Mouse (Mus musculus): ENCODE measurements around the gene Mvb12b. TPM values are rescaled to one million over a fixed set of nuclear protein-coding genes. Genes with fewer than 3 reads are reported as not detected.

Gene Mvb12b
- total and polyA plus RNA-seq, 2 experiments from 2014 or later, result 68.1 to 155 TPM

- TF ChIP-seq CTCF (IDR thresholded peaks at IDR 0.05), result no peak
- H3K27ac ChIP-seq (ENCODE audit: low read depth, low read length), result peak overlapping the region; percentile 51; the same call in 1 of the 2 replicates
- 0 out of 2 replicates have a peak overlapping the region, but pooled peaks have one; percentile 5 for H3K4me2 ChIP-seq (ENCODE audit: low read depth, low read length, poor library complexity, severe bottlenecking)
- no peaks in the 10 kb centered on the region for H3K9me3 ChIP-seq (ENCODE audit: low read length)
- H3K4me3 ChIP-seq (ENCODE audit: low read depth, low read length), result no peak overlapping the region
- peaks cover 13% of the 10 kb centered on the region for H3K36me3 ChIP-seq (ENCODE audit: insufficient read depth, low read length)
- 43% methylated on average over 3 of the region's 3 CpGs for WGBS
- H3K4me1 ChIP-seq (ENCODE audit: insufficient read depth, low read length), result peaks cover 32% of the 10 kb centered on the region; the same call in 1 of the 2 replicates
- no peak overlapping the region for H3K9ac ChIP-seq (replicated peaks; ENCODE audit: low read length, poor library complexity, severe bottlenecking)
- H3K27me3 ChIP-seq (ENCODE audit: insufficient read depth, low read length), result no peaks in the 10 kb centered on the region
- DNase-seq (ENCODE audit: low spot score) (no peak), ATAC-seq (ENCODE audit: low FRiP score) (peak; percentile 15; the same call in 1 of the 2 replicates)
These were observed 133.5 kb downstream of the Mvb12b start for GRCm38 (mm10) chr2:33754317-33754633.

GRCm38 (mm10) chr2:33753630-33754316, 134.0 kb downstream of the Mvb12b start:
- Histone ChIP-seq H3K4me2 (ENCODE audit: low read depth, low read length, poor library complexity, severe bottlenecking) (peak overlapping the region; percentile 18; the same call in 1 of the 2 replicates), H3K9me3 (ENCODE audit: low read length) (no peaks in the 10 kb centered on the region), H3K36me3 (ENCODE audit: insufficient read depth, low read length) (peaks cover 17% of the 10 kb centered on the region), H3K27ac (ENCODE audit: low read depth, low read length) (peak overlapping the region; percentile 51), H3K9ac (replicated peaks; ENCODE audit: low read length, poor library complexity, severe bottlenecking) (no peak overlapping the region), H3K4me3 (ENCODE audit: low read depth, low read length) (no peak overlapping the region), H3K27me3 (ENCODE audit: insufficient read depth, low read length) (no peaks in the 10 kb centered on the region), H3K4me1 (ENCODE audit: insufficient read depth, low read length) (peaks cover 30% of the 10 kb centered on the region; the same call in 1 of the 2 replicates)
- 17% methylated on average over 15 of the region's 15 CpGs for WGBS
- peak; percentile 73 for ATAC-seq (ENCODE audit: low FRiP score)
- DNase-seq (ENCODE audit: low spot score), result peak; percentile 94
- no peak for TF ChIP-seq CTCF (IDR thresholded peaks at IDR 0.05)

DNA sequence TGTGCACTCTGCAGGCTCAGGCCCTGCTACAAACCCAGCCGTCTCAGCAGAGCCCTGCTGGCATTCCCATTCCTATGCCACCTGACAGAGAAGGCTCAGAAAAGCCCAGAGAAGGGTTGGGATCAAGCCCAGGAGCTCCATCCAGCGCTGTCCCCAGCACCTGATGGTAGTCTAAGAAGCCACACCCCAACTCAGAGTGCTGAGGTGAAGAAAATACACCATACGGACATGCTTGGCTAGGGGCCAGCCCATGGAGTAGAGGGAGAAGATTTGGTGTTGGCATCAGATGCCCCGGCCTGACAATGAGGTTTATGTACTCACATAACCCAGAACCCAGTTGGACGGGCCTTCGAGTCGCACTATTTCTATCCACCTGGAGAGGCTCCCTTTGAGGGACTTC, 137.1 kb downstream of the Mvb12b start:
- no peaks in the 10 kb centered on the region for H3K9me3 ChIP-seq (ENCODE audit: low read length)

DNA sequence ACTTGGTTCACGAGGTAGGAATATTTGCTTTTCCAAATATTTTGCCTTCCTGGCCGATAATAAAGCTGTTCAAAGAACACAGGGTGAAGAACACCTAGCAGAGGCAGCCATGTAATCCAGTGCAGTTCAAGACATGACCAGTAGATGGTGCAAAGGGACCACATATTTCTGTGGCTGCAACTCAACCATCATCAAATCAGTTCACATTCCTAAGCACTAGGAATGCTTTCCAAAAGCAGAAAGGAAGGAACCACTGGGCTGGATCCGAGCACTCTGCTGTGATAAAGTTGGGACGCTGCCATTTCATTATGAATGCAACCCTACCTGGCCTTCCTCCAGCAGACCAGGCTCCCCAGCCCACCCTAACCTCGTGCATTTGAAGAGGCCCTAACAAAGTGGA, 141.3 kb downstream of the Mvb12b start:
- H3K4me1 ChIP-seq (ENCODE audit: insufficient read depth, low read length), result no peaks in the 10 kb centered on the region
- no peaks in the 10 kb centered on the region for H3K27me3 ChIP-seq (ENCODE audit: insufficient read depth, low read length)
- H3K4me2 ChIP-seq (ENCODE audit: low read depth, low read length, poor library complexity, severe bottlenecking), result no peak overlapping the region
- H3K4me3 ChIP-seq (ENCODE audit: low read depth, low read length), result no peak overlapping the region
- peaks cover 23% of the 10 kb centered on the region for H3K36me3 ChIP-seq (ENCODE audit: insufficient read depth, low read length)
- H3K9me3 ChIP-seq (ENCODE audit: low read length), result no peaks in the 10 kb centered on the region
- DNase-seq (ENCODE audit: low spot score) (peak; percentile 93), ATAC-seq (ENCODE audit: low FRiP score) (peak; percentile 59; the same call in 1 of the 2 replicates)
- no peak overlapping the region for H3K9ac ChIP-seq (replicated peaks; ENCODE audit: low read length, poor library complexity, severe bottlenecking)
- TF ChIP-seq CTCF (IDR thresholded peaks at IDR 0.05), result peak; percentile 97
- WGBS, result 5% methylated on average over 5 of the region's 5 CpGs
- no peak overlapping the region for H3K27ac ChIP-seq (ENCODE audit: low read depth, low read length)

More for the DNA sequence above, 137.1 kb downstream of the Mvb12b start:
- H3K4me3 ChIP-seq (ENCODE audit: low read depth, low read length), result no peak overlapping the region
- 87% methylated on average over 7 of the region's 7 CpGs for WGBS
- no peak for TF ChIP-seq CTCF (IDR thresholded peaks at IDR 0.05)
- no peak overlapping the region for H3K9ac ChIP-seq (replicated peaks; ENCODE audit: low read length, poor library complexity, severe bottlenecking)
- H3K27ac ChIP-seq (ENCODE audit: low read depth, low read length), result no peak overlapping the region
- H3K36me3 ChIP-seq (ENCODE audit: insufficient read depth, low read length), result peaks cover 23% of the 10 kb centered on the region
- H3K4me2 ChIP-seq (ENCODE audit: low read depth, low read length, poor library complexity, severe bottlenecking), result no peak overlapping the region
- peaks cover 27% of the 10 kb centered on the region; the same call in 1 of the 2 replicates for H3K4me1 ChIP-seq (ENCODE audit: insufficient read depth, low read length)
- ATAC-seq (ENCODE audit: low FRiP score), result no peak
- no peaks in the 10 kb centered on the region for H3K27me3 ChIP-seq (ENCODE audit: insufficient read depth, low read length)
- no peak for DNase-seq (ENCODE audit: low spot score)

DNA sequence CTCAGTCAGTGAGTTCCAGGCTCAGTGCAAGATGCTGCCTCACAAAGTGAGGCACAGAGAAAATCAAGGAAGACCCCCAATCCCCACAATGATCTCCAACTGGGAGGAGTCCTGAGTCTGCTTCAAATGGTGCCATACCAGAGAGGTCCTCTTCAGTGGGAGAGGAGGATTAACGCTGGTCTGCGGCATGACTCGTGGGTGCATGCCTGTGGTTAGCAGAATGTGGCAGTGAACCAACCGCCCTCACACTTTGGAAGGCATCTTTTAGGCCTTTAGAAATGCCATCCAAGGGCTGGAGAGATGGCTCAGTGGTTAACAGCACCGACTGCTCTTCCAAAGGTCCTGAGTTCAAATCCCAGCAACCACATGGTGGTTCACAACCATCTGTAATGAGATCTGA, 142.0 kb downstream of the Mvb12b start:
- WGBS, result 92% methylated on average over 5 of the region's 5 CpGs
- DNase-seq (ENCODE audit: low spot score) (no peak), ATAC-seq (ENCODE audit: low FRiP score) (no peak)
- no peak for TF ChIP-seq CTCF (IDR thresholded peaks at IDR 0.05)
- no peak overlapping the region for H3K4me2 ChIP-seq (ENCODE audit: low read depth, low read length, poor library complexity, severe bottlenecking)
- H3K9me3 ChIP-seq (ENCODE audit: low read length), result no peaks in the 10 kb centered on the region
- H3K9ac ChIP-seq (replicated peaks; ENCODE audit: low read length, poor library complexity, severe bottlenecking), result no peak overlapping the region
- peaks cover 23% of the 10 kb centered on the region for H3K36me3 ChIP-seq (ENCODE audit: insufficient read depth, low read length)
- no peaks in the 10 kb centered on the region for H3K27me3 ChIP-seq (ENCODE audit: insufficient read depth, low read length)
- H3K4me3 ChIP-seq (ENCODE audit: low read depth, low read length), result no peak overlapping the region
- no peaks in the 10 kb centered on the region for H3K4me1 ChIP-seq (ENCODE audit: insufficient read depth, low read length)
- no peak overlapping the region for H3K27ac ChIP-seq (ENCODE audit: low read depth, low read length)

- no peak for TF ChIP-seq CTCF (IDR thresholded peaks at IDR 0.05)
- ATAC-seq (ENCODE audit: low FRiP score), result no peak
These were observed 150.6 kb downstream of the Mvb12b start for GRCm38 (mm10) chr2:33737128-33737527.

More at GRCm38 (mm10) chr2:33737128-33737527, 150.6 kb downstream of the Mvb12b start:
- H3K9ac ChIP-seq (replicated peaks; ENCODE audit: low read length, poor library complexity, severe bottlenecking), result no peak overlapping the region
- H3K4me1 ChIP-seq (ENCODE audit: insufficient read depth, low read length), result no peaks in the 10 kb centered on the region
- whole genome bisulfite sequencing, result 79% methylated on average over 3 of the region's 3 CpGs
- H3K9me3 ChIP-seq (ENCODE audit: low read length), result no peaks in the 10 kb centered on the region
- no peak for DNase-seq (ENCODE audit: low spot score)
- H3K4me2 ChIP-seq (ENCODE audit: low read depth, low read length, poor library complexity, severe bottlenecking), result no peak overlapping the region
- H3K27me3 ChIP-seq (ENCODE audit: insufficient read depth, low read length), result no peaks in the 10 kb centered on the region
- no peak overlapping the region for H3K27ac ChIP-seq (ENCODE audit: low read depth, low read length)
- H3K36me3 ChIP-seq (ENCODE audit: insufficient read depth, low read length), result peaks cover 20% of the 10 kb centered on the region
- no peak overlapping the region for H3K4me3 ChIP-seq (ENCODE audit: low read depth, low read length)

Data from midbrain, postnatal 0 days (tissue).